Mouse (Mus musculus) heart, embryonic 11.5 days (tissue): ENCODE data around the gene Kcnd3. TPM values are rescaled to one million over a fixed set of nuclear protein-coding genes. Genes with fewer than 3 reads are reported as not detected.

Experiments used
- ATAC-seq: fragments of 200-750 bp; cut with Nextera tagmentation; replicated peaks from 2 replicates; pipeline ENCODE4 v1.8.0; 2017; ENCODE audit warnings: moderate library complexity; ENCODE audit not compliant: insufficient number of reproducible peaks, low FRiP score, low TSS enrichment
- H3K27ac ChIP-seq: fragments of 300-500 bp; sonication (generic); 2 replicates; pipeline ENCODE4 v1.5.1; 2014; ENCODE audit warnings: mild to moderate bottlenecking, low read depth, low read length
- H3K27me3 ChIP-seq: fragments of 300-500 bp; sonication (generic); 2 replicates; pipeline ENCODE4 v1.6.1; 2014; ENCODE audit warnings: mild to moderate bottlenecking, low read length, mixed read lengths; ENCODE audit not compliant: control insufficient read depth, insufficient read depth
- H3K36me3 ChIP-seq: fragments of 300-500 bp; sonication (generic); 2 replicates; pipeline ENCODE4 v1.6.1; 2014; ENCODE audit warnings: mild to moderate bottlenecking, low read length, moderate library complexity, mixed read lengths; ENCODE audit not compliant: control insufficient read depth, insufficient read depth
- H3K4me1 ChIP-seq: fragments of 300-500 bp; sonication (generic); 2 replicates; pipeline ENCODE4 v1.6.1; 2014; ENCODE audit warnings: low read length; ENCODE audit not compliant: control insufficient read depth, insufficient read depth
- H3K4me2 ChIP-seq: fragments of 300-500 bp; sonication (generic); 2 replicates; pipeline ENCODE4 v1.6.1; 2014; ENCODE audit warnings: mild to moderate bottlenecking, moderate library complexity
- H3K4me3 ChIP-seq: fragments of 300-500 bp; sonication (generic); 2 replicates; pipeline ENCODE4 v1.5.1; 2014; ENCODE audit warnings: low read depth, low read length
- H3K9ac ChIP-seq: fragments of 300-500 bp; sonication (generic); 2 replicates; pipeline ENCODE4 v1.6.1; 2014; ENCODE audit warnings: mild to moderate bottlenecking, low read depth, low read length, moderate library complexity
- H3K9me3 ChIP-seq: fragments of 300-500 bp; sonication (generic); replicated peaks from 2 replicates; pipeline ENCODE4 v1.6.1; 2016; ENCODE audit warnings: low read length; ENCODE audit not compliant: control insufficient read depth
- WGBS: fragments of 180-500 bp; shearing (Covaris S2); extraction: QIAGEN DNeasy Blood & Tissue Kit; methylation state at CpG from one replicate; pipeline ENCODE4 v1.1.7; 2014; ENCODE audit not compliant: insufficient replicate concordance; 5-methylcytosine and 5-hydroxymethylcytosine counted together
- polyA plus RNA-seq: library from polyadenylated mRNA; unstranded; fragments of >200 nt; fragmentation: Nextera tagmentation; extraction: Ambion mirVana; gene quantifications from 2 replicates; pipeline ENCODE4 v1.2.1, GENCODE M21; 2014

Gene Kcnd3
- polyA plus RNA-seq, 1 experiment from 2014 or later, result 0.56 TPM

DNA sequence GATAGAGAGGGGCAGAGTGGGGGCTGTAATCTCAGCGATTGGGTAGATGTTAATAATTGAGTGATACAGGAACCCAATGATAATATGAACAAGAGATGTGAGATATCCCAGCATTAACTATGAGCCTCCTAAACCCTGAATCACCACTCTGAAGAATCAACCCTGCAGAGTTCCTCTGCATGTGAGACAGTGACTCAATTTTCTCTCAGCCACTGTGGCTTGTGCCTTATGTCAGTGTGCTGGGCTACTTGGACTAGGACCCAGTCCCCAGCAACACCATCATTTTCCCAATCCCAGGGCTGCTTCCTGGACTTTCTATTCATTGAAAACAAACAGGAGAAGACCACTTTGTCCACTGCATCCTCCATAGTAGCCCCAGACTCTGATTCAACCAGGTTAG, 139.6 kb downstream of the Kcnd3 start:
- Histone ChIP-seq H3K4me1 (no peaks in the 10 kb centered on the region), H3K36me3 (no peaks in the 10 kb centered on the region), H3K27me3 (peaks cover 3% of the 10 kb centered on the region; the same call in 1 of the 2 replicates), H3K4me2 (no peak overlapping the region), H3K4me3 (no peak overlapping the region), H3K9me3 (no peaks in the 10 kb centered on the region), H3K9ac (no peak overlapping the region), H3K27ac (no peak overlapping the region)
- 88% methylated on average over 1 of the region's 1 CpGs for WGBS
- ATAC-seq, result no peak

DNA sequence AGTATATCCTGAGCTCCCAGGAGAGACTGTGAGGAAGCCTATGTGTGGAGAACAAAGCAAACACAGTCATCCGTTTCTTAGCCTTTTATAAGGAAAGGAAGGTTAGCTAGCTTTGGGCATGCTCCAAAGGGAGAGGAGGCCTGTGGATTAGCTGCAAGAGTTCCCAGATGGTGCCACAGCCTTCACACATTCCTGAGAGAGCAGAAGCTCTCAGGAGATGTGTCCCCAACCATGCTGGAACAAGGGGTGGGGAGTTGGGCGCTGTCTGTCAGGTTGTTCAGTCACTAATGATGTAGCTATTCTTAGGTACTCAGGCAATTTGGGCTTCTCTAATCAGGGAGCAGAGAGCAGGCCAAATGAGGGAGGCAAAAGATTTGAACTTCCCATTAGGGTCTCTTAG, 140.1 kb downstream of the Kcnd3 start:
- H3K4me3 ChIP-seq, result no peak overlapping the region
- WGBS, result 48% methylated on average over 2 of the region's 2 CpGs

DNA sequence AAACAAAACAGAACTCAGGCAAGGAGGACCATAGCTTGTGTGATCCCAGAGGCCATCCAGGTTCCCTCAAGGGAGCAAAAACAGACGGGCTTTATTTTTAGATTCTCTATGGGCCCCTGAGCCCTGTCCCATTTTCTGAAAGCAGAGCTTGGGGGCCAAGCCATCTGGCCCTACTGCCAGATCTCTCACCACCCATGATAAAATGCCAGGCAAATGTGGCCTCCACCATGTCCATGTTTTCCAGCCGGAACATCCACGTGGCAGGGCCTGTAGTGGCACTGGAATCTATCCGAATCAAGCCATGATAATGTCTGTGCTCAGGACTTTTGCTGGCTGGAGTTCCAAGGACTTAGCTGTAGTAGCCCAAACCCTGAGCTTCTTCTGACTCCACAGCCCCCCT, 148.4 kb downstream of the Kcnd3 start:
- H3K27me3 ChIP-seq, result no peaks in the 10 kb centered on the region
- no peak overlapping the region for H3K4me3 ChIP-seq
- H3K27ac ChIP-seq, result no peak overlapping the region
- H3K36me3 ChIP-seq, result no peaks in the 10 kb centered on the region
- ATAC-seq, result no peak
- H3K4me1 ChIP-seq, result peaks cover 3% of the 10 kb centered on the region; the same call in 1 of the 2 replicates
- H3K9ac ChIP-seq, result no peak overlapping the region
- 62% methylated on average over 4 of the region's 4 CpGs for WGBS
- no peaks in the 10 kb centered on the region for H3K9me3 ChIP-seq
- H3K4me2 ChIP-seq, result no peak overlapping the region

More for the DNA sequence above, 140.1 kb downstream of the Kcnd3 start:
- H3K4me1 ChIP-seq, result no peaks in the 10 kb centered on the region
- no peaks in the 10 kb centered on the region for H3K36me3 ChIP-seq
- no peak for ATAC-seq
- peaks cover 3% of the 10 kb centered on the region; the same call in 1 of the 2 replicates for H3K27me3 ChIP-seq
- H3K27ac ChIP-seq, result no peak overlapping the region
- H3K9ac ChIP-seq, result no peak overlapping the region
- no peaks in the 10 kb centered on the region for H3K9me3 ChIP-seq
- H3K4me2 ChIP-seq, result no peak overlapping the region

DNA sequence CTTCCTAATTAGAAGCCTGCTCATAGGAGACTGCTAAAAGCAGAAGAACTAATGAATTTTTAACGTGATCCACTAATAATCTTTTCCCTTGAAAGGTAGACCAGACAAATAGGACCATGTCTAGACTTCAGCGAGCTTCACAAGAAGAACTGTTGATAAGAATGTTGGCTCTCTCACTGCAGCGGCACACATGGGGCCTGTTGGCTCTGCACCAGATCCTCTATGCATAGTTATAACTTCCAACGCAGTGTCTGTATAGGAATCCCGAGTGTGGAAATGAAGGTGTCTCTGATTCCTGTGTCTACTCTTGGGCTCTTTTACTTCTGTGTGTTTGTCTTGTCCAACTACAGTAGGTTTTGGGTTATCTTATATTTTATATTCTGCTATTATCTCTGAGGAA, 150.8 kb downstream of the Kcnd3 start:
- WGBS, result 74% methylated on average over 5 of the region's 5 CpGs
- Histone ChIP-seq H3K4me1 (peaks cover 3% of the 10 kb centered on the region; the same call in 1 of the 2 replicates), H3K36me3 (no peaks in the 10 kb centered on the region)

DNA sequence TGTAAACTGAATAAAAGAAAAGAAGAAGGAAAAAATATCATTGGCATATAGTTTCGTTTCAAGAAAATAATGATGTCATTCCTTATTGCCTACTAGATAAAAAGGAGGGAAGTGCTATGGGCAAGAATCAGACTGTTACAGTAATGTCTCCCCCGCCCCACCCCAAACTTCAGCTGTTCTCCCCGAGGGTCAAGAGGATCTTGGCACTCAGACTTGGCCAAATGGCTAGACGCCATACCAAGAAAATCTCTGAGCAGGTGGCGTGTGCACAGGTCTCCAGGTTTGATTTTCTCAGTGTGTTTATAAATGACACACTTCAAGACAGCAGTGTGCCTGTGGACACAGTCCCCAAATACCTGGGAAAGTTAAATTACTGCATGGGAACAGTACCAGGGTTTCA, 153.6 kb downstream of the Kcnd3 start:
- Histone ChIP-seq H3K4me1 (no peaks in the 10 kb centered on the region), H3K27ac (no peak overlapping the region), H3K36me3 (no peaks in the 10 kb centered on the region), H3K9ac (no peak overlapping the region), H3K4me2 (no peak overlapping the region), H3K27me3 (peaks cover 3% of the 10 kb centered on the region; the same call in 1 of the 2 replicates), H3K9me3 (no peaks in the 10 kb centered on the region), H3K4me3 (no peak overlapping the region)
- 71% methylated on average over 5 of the region's 5 CpGs for WGBS
- no peak for ATAC-seq

More for the DNA sequence above, 150.8 kb downstream of the Kcnd3 start:
- H3K27ac ChIP-seq, result no peak overlapping the region
- H3K27me3 ChIP-seq, result no peaks in the 10 kb centered on the region; the same call in 1 of the 2 replicates
- H3K4me2 ChIP-seq, result no peak overlapping the region
- H3K9ac ChIP-seq, result no peak overlapping the region
- H3K4me3 ChIP-seq, result no peak overlapping the region
- H3K9me3 ChIP-seq, result no peaks in the 10 kb centered on the region
- no peak for ATAC-seq

DNA sequence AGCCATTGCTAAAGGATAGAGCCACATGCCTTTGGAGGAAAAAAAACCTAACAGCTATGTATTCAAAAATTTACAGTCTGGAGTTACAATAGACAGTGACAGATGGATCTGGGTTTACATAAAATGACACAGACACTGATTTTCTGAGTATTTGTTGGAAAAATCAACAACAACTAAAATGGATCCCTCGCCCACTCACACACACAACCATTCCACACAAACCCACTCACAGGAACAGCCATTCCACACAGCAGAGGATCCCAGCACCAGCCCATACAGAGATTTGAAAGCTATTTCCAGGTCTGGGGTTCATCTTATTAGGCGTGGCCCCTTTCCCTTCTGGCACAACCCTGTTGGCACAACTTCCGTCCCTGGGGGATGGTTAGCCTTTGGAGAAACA, 156.7 kb downstream of the Kcnd3 start:
- 76% methylated on average over 3 of the region's 3 CpGs for WGBS
- H3K27ac ChIP-seq, result no peak overlapping the region
- peaks cover 3% of the 10 kb centered on the region; the same call in 1 of the 2 replicates for H3K27me3 ChIP-seq
- no peak for ATAC-seq
- H3K9ac ChIP-seq, result no peak overlapping the region
- no peak overlapping the region for H3K4me2 ChIP-seq
- no peaks in the 10 kb centered on the region for H3K36me3 ChIP-seq
- H3K4me3 ChIP-seq, result no peak overlapping the region
- H3K9me3 ChIP-seq, result no peaks in the 10 kb centered on the region
- no peaks in the 10 kb centered on the region for H3K4me1 ChIP-seq

DNA sequence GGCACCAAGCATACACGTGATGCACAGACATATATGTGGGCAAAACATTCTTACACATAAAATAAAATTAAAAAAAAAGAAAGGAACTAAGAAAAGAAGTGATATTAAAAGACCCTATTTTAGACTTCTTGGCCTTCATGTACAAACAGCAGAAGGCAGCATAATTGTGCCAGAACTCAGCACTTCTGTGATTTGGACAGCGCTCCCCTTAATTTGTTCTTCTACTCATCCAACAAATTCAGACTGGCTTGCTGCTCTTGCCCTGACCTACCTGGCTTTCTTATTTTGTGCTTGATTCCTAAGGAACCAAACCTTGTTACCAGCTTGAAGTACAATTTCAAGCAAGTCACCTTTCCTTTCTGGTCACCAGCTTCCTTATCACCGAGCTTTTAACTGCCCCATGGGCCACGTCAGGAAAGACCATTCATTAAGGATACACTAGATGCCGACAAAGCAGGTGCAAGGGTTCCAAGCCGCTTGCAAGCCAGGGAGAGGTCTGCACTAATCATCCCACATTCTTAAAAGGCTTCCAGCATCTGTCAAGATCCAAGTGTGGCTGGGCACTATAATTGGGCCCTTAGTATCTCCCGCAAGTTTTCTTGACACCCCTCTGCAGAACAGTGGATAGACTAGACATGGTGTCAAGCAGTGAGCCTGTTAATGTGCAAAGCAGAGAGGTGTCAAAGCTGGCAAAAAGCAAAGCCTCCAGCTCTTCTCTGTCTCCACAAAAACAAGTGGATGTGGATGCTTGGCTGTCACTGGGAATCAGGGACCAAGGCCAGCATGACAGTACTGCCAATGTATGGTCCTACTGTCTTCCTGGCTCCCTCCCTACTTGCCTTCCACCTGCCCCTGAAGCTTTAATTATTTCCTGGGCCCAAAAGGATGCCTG, 159.6 kb downstream of the Kcnd3 start:
- Histone ChIP-seq H3K36me3 (no peaks in the 10 kb centered on the region), H3K9ac (no peak overlapping the region), H3K4me1 (no peaks in the 10 kb centered on the region), H3K4me2 (no peak overlapping the region), H3K27me3 (peaks cover 3% of the 10 kb centered on the region; the same call in 1 of the 2 replicates), H3K4me3 (no peak overlapping the region), H3K9me3 (no peaks in the 10 kb centered on the region), H3K27ac (no peak overlapping the region)
- WGBS, result 76% methylated on average over 7 of the region's 7 CpGs
- ATAC-seq, result no peak

DNA sequence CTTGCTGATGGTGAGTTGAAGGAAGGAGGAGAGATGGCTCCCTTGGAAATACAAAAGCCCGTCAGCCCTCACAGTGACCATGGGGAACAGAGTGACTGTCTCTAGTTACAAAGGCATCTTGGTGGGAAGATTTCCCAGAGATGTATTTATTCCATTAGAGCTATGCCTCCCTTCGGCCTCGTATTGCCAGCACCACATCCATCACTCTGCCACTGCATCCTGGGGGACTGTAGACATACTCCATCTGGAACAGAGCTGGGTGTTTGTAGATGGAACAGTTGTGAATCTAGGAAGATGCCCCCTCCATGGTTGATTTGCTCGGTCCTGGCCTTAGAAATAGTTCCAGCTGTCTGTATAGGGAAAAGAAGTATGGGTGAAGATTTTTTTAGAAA, 160.3 kb downstream of the Kcnd3 start:
- Histone ChIP-seq H3K4me3 (no peak overlapping the region), H3K27me3 (peaks cover 3% of the 10 kb centered on the region; the same call in 1 of the 2 replicates), H3K4me2 (no peak overlapping the region), H3K36me3 (no peaks in the 10 kb centered on the region), H3K4me1 (no peaks in the 10 kb centered on the region), H3K9ac (no peak overlapping the region), H3K27ac (no peak overlapping the region), H3K9me3 (no peaks in the 10 kb centered on the region)
- 58% methylated on average over 4 of the region's 4 CpGs for WGBS
- no peak for ATAC-seq
